Mouse (Mus musculus) layer of hippocampus, adult 18-20 months (tissue): ENCODE data around the gene Slit2. TPM values are rescaled to one million over a fixed set of nuclear protein-coding genes. Genes with fewer than 3 reads are reported as not detected.

ENCODE experiments used
- DNase-seq, 2 experiments: peaks; one replicate each; pipeline ENCODE4 v3.0.0; 2022; ENCODE audit warnings: low spot score in 2 of 2
- microRNA-seq, 2 experiments: library from miRNA; unstranded; fragments of <30 nt; microRNA quantifications; one replicate each; pipeline ENCODE4 v1.2.0; 2021
- total RNA-seq, 2 experiments: library from RNA; stranded (reverse); gene quantifications; 2 replicates each; pipeline ENCODE4 v1.2.3; 2021

The Slit2 gene
- total RNA-seq, 2 experiments from 2014 or later, result 34.1 to 35.5 TPM

DNA sequence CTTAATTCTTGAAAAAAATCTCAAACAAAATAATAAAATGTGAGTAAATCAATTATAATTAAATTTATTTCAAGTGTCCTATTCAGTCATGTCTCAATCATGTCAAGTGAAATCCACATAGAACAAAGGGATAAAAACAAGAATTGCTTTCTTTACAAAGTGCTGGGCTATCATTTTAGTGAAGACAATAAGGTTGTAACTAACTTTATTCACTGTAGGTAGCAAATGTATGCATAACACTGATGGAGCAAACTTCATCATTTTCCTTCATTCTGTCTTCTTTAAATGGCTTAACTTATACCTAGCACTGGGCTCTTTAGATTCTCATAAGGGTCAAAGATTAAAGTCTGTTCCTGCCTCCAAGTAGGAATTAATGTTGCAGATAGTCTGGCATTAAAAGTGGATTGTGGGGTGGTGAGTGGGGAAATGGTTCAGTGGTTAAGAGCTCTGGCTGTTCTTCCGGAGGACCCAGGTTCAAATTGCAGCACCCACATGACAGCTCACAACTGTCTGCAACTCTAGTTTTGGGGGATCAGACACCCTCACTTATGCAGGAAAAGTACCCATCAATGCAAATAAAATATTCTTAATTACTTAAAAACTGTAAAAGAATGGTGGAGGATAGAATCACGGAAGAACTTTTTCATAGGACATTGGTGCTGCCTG is 363.2 kb downstream of the Slit2 start:
- DNase-seq, result no peak

- DNase-seq, result no peak
Observed at GRCm38 (mm10) chr5:48349309-48349708, 366.4 kb downstream of the Slit2 start.

Small RNA genes within 50 kb of the gene (microRNA-seq; reads per million reads assigned to microRNA genes)
- 45.6 to 47.8 reads per million in 2 experiments for gene Mir218-1
